Mouse (Mus musculus) gastrocnemius, postnatal 25 days (tissue): ENCODE results near the gene Gmcl1. TPM values are rescaled to one million over a fixed set of nuclear protein-coding genes. Genes with fewer than 3 reads are reported as not detected.

Experiments
- DNase-seq: peaks from one replicate; pipeline ENCODE4 v3.0.0; 2022
- total RNA-seq, 2 experiments: library from RNA; stranded (reverse); gene quantifications; 1 replicate in 1 of 2; 2 replicates in 1 of 2; pipeline ENCODE4 v1.2.3; 2021

Gene Gmcl1
- total RNA-seq, 2 experiments from 2014 or later = 2.4 to 2.8 TPM

DNA sequence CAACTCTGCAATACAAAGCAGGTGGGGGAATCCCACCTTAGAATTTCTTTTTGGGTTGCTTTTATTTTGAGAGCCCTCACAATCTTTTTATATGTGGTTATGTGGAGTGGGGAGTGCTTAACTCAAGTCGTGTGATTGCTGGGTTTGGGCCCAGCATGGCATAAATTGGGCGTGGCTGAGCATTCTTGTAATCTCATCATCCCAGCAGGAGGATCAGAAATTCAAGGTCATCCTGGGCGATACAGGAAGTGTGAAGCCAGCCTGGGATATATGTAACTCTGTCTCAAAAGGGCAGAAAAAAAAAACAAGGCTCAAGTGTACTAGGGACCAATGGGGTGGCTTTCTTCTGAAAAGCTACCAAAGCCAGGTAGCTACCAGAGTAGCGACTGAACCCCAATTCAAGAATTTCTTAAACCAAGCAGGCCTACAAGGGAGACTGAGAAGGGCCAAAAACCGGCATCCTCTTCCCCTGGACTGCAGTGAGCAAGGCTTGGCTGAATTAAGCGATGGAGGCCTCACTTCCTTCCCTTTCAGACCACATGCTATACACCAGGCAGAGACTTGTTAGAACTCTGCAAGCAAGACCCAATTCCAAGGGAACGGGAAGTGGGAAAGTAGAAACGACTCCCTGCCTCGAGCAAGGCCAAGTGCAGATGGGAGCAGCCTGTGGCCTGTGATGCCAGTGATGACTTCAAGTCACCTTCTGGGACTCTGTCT, 72.9 kb downstream of the Gmcl1 start:
- no peak for DNase-seq

DNA sequence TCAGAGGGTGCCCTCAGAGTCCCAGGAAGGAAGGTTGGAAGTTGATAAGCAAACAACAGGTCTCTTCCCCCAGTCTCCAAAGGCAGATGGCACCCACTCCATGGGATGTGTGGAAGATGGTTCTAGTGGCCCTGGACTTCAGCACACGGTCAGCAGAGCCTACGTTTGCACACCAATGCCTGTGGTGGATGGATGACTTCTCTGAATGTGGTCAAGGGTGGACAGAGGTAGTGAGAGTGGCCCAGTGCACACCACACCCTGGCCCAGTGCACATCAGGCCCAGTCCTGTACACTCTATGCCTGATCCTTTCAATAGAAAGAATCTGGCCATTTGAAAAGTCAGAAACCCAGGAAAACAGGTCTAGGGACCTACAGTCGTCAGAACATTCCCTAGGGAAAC, 74.7 kb downstream of the Gmcl1 start:
- no peak for DNase-seq

DNA sequence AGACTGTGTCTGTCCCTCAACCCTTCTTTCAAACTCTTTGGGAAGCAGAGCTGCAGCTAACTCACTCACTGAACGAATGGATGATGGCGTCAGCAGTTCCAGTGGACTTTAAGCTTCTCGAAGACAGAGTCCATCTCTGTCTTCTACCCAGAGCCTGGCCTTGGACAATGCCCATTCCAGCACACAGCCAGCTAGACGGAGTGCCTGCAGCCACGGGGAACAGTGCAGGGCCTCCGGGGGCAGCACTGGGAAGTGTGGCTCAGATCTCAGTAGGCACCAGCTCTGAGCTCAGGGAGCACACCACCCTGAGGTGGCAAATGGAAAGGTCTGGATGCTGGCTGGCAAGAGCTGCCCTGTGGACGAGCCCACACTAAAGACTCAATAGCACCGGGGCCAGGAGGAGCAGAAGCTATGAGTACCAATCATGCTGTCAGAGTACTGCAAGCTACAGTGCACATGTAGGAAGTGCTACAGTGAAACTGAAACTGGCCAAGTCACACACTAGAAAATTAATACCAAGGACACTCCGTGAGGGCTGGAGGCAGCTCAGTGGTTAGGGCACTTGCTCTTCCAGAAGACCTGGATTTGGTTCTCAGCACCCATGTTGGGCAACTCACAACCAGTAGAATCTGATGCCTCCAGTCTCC, 78.8 kb downstream of the Gmcl1 start:
- DNase-seq = no peak

DNA sequence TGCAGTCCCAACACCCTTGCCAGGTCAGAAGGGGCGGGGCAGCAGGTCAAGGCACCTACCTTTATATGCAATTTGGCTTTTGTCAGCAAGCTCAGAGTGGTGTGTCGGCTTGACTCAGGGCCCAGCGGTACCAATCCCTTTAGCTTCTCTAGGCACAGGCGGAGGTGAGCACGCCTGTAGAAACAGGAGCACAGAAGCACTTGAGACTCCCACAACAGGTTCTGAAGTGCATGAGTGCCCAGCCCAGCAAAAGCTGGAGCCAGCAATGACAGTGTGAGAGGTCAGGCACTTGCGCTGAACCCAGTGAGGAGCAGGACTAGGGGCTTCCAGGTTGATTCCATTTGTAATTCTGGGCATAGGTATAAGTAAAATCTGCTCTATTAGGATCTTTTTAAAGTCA, 80.2 kb downstream of the Gmcl1 start:
- DNase-seq = no peak

DNA sequence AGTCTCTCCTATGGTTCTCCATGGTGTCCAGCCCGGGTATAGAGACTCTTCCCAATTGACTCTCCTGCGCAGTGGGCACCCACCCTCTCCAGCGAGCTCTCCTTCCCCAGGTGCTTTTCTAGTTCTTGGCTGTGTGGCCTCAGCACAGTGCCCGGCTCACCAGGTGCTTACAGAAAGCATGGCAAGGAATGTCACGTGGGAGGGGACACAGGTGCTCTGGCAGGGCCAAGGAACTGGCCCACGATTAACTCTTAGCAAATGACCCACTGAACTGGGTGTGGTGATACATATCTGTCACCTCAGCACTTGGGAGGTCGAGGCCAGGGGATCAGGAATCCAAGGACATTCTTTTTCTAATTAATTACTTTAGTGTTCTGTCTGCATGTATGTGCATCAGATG, 87.0 kb downstream of the Gmcl1 start:
- no peak for DNase-seq

DNA sequence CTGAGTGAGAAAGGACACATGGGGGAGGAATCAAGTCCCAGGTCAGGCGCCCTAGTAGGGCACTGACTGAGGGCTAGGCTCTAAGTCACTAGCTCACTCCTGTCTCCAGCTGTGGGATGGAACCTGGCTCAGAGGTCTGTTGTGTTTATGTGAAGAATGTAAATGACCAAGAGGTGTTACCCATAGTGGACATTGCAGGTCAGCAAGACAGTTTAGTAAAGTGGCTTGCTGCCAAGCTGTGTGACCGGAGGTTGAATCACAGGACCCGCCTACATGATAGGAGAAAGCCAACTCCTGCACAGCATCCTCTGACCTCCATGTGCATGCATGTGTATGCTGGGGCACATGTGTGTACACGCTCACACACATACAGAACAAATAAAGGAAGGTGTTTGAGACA, 87.6 kb downstream of the Gmcl1 start:
- DNase-seq = no peak

DNA sequence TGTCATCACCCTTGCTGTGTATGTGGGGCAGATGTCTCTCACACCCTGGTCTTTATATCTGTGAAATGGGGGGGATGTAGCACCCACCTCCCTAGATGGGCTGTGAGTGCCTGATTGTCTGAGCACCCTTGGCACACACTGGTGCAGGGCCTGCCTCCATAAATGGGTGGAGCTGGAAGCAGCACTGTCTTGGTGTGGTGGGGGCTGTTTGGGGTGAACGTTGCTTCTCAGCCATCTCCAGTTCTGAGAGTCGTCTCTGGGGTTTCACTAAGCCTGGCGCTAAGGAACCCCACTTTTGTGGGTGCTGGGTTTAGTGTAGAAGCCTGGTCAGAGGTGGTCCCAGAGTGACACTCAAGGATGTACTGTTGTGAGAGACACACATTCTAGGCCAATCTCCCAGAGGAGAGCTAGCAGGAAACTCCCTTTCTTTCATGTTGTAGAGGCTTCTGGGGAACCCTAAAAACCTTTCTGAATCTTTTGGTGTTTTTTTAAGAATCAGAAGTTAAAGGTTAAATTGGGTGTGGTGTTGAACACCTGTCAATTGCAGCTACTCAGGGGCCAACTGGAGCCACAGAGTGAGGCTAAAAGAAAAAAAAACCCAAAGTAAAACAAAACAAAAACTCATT, 88.3 kb downstream of the Gmcl1 start:
- DNase-seq = no peak

Other genes with a start within 250 kb of the Gmcl1 start
- 100 to 1,000 TPM in 1 of 2 experiments, 10 to 100 TPM in 1; 99.7 to 116 TPM for gene Pcbp1, start 207.1 kb downstream of the Gmcl1 start, total RNA-seq
- not detected for gene Asprv1, start 105.2 kb downstream of the Gmcl1 start, total RNA-seq
- 1 to 10 TPM; 2.7 to 3.0 TPM for gene Mxd1, start 64.2 kb downstream of the Gmcl1 start, total RNA-seq
- gene Snrnp27, start 48.9 kb downstream of the Gmcl1 start, total RNA-seq = 10 to 100 TPM; 73.4 to 74.7 TPM
- gene Anxa4, start 60.2 kb upstream of the Gmcl1 start, total RNA-seq = 10 to 100 TPM; 13.4 to 19.7 TPM
- gene Aak1, start 116.1 kb upstream of the Gmcl1 start, total RNA-seq = 10 to 100 TPM; 33.1 to 33.3 TPM